Mouse (Mus musculus) embryonic facial prominence, embryonic 13.5 days (tissue): ENCODE measurements at regions not wholly inside any gene's neighbourhood (a gene's known extent, or its start where the extent isn't known, plus 50 kb on each side); places are given as distances from the start of the nearest gene placed in this dataset.

Source experiments
- ATAC-seq: fragments of 200-750 bp; cut with Nextera tagmentation; 2 replicates; pipeline ENCODE4 v1.8.0; 2017; ENCODE audit warnings: low read depth; ENCODE audit not compliant: insufficient number of reproducible peaks, insufficient read depth, low FRiP score, low TSS enrichment
- H3K27ac ChIP-seq: fragments of 300-500 bp; sonication (generic); 2 replicates; pipeline ENCODE4 v1.5.1; 2015; ENCODE audit warnings: moderate library complexity, mild to moderate bottlenecking, inconsistent platforms
- H3K27me3 ChIP-seq: fragments of 300-500 bp; sonication (generic); 2 replicates; pipeline ENCODE4 v1.6.1; 2015; ENCODE audit warnings: mild to moderate bottlenecking, inconsistent platforms
- H3K36me3 ChIP-seq: fragments of 300-500 bp; sonication (generic); 2 replicates; pipeline ENCODE4 v1.6.1; 2015; ENCODE audit warnings: mild to moderate bottlenecking, inconsistent platforms
- H3K4me1 ChIP-seq: fragments of 300-500 bp; sonication (generic); 2 replicates; pipeline ENCODE4 v1.6.1; 2015; ENCODE audit warnings: inconsistent platforms
- H3K4me2 ChIP-seq: fragments of 300-500 bp; sonication (generic); 2 replicates; pipeline ENCODE4 v1.6.1; 2015; ENCODE audit warnings: moderate library complexity, mild to moderate bottlenecking, inconsistent platforms
- H3K4me3 ChIP-seq: fragments of 300-500 bp; sonication (generic); 2 replicates; pipeline ENCODE4 v1.5.1; 2015; ENCODE audit warnings: mild to moderate bottlenecking, inconsistent platforms
- H3K9ac ChIP-seq: fragments of 300-500 bp; sonication (generic); 2 replicates; pipeline ENCODE4 v1.6.1; 2015; ENCODE audit warnings: mild to moderate bottlenecking, inconsistent platforms
- H3K9me3 ChIP-seq: fragments of 300-500 bp; sonication (generic); 2 replicates; pipeline ENCODE4 v1.6.1; 2016; ENCODE audit warnings: inconsistent platforms
- WGBS: fragments of 180-500 bp; shearing (Covaris S2); methylation state at CpG from one replicate; pipeline ENCODE4 v1.1.7; 2015; ENCODE audit warnings: mixed read lengths; 5-methylcytosine and 5-hydroxymethylcytosine counted together

GRCm38 (mm10) chr5:85677872-85678271, 387.5 kb downstream of the Cenpc1 start:
- H3K4me3 ChIP-seq: no peak overlapping the region
- ATAC-seq: no peak
- H3K4me1 ChIP-seq: no peaks in the 10 kb centered on the region
- no peaks in the 10 kb centered on the region for H3K9me3 ChIP-seq
- WGBS: 88% methylated on average over 4 of the region's 4 CpGs
- H3K9ac ChIP-seq: no peak overlapping the region
- H3K27me3 ChIP-seq: no peaks in the 10 kb centered on the region
- no peak overlapping the region for H3K4me2 ChIP-seq
- no peaks in the 10 kb centered on the region for H3K36me3 ChIP-seq
- H3K27ac ChIP-seq: no peak overlapping the region

DNA sequence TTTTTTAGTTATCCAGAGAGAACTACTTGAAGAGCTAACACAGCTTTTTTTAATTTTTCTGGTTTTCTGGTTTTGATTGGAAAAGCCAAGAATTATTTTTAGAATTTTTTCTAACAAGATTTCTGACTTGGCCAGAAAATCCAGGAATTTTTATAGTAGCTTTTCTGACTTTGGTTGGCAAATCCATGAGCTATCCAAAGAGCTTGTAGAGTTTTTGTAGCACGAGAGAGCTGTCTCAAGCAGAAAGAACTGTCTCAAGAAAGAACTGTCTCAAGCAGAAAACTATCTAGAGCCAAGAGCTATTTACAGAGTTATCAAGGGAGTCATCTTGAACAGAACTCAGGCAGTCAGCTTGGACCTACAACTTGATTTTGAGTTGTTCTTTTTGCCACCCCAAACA, 394.3 kb downstream of the Cenpc1 start:
- no peak overlapping the region for H3K27ac ChIP-seq
- H3K4me1 ChIP-seq: no peaks in the 10 kb centered on the region
- no peaks in the 10 kb centered on the region for H3K27me3 ChIP-seq
- ATAC-seq: no peak
- WGBS: 69% methylated on average over 1 of the region's 1 CpGs
- no peaks in the 10 kb centered on the region for H3K36me3 ChIP-seq
- H3K4me3 ChIP-seq: no peak overlapping the region
- no peak overlapping the region for H3K9ac ChIP-seq
- H3K4me2 ChIP-seq: no peak overlapping the region
- H3K9me3 ChIP-seq: no peaks in the 10 kb centered on the region

DNA sequence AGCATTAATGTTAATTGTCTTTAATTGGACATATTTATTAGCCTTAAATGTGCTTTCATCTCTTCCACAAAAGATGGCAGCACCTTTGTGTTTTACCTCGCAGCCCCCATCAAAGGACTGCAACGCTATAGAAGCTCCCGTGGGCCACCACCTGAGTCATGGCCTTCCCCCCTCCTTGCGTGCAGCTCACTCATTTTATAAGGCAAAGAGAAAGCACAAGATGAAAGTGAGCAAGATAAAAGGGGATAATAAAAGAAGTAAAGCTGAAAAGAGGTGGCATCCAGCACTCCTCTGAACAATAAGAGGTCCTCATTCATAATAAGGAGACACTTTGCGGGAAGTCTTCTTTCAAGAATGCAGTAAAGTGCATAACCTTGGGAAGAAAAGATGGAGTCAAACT, 403.9 kb downstream of the Cenpc1 start:
- H3K9ac ChIP-seq: no peak overlapping the region
- no peak for ATAC-seq
- no peaks in the 10 kb centered on the region for H3K27me3 ChIP-seq
- H3K27ac ChIP-seq: no peak overlapping the region
- WGBS: 81% methylated on average over 5 of the region's 5 CpGs
- no peaks in the 10 kb centered on the region for H3K36me3 ChIP-seq
- no peak overlapping the region for H3K4me3 ChIP-seq
- no peaks in the 10 kb centered on the region for H3K9me3 ChIP-seq
- H3K4me2 ChIP-seq: no peak overlapping the region
- no peaks in the 10 kb centered on the region for H3K4me1 ChIP-seq

- H3K4me1 ChIP-seq: no peaks in the 10 kb centered on the region
- no peak overlapping the region for H3K4me3 ChIP-seq
- no peak overlapping the region for H3K4me2 ChIP-seq
- H3K9ac ChIP-seq: no peak overlapping the region
- ATAC-seq: no peak
- 61% methylated on average over 2 of the region's 2 CpGs for WGBS
- no peaks in the 10 kb centered on the region for H3K27me3 ChIP-seq
- H3K36me3 ChIP-seq: no peaks in the 10 kb centered on the region
- no peaks in the 10 kb centered on the region for H3K9me3 ChIP-seq
- no peak overlapping the region for H3K27ac ChIP-seq
Measured at GRCm38 (mm10) chr5:85621078-85621477, 444.3 kb downstream of the Cenpc1 start.

- 57% methylated on average over 3 of the region's 3 CpGs for WGBS
Measured at GRCm38 (mm10) chr5:85614783-85615182, 450.6 kb downstream of the Cenpc1 start.

DNA sequence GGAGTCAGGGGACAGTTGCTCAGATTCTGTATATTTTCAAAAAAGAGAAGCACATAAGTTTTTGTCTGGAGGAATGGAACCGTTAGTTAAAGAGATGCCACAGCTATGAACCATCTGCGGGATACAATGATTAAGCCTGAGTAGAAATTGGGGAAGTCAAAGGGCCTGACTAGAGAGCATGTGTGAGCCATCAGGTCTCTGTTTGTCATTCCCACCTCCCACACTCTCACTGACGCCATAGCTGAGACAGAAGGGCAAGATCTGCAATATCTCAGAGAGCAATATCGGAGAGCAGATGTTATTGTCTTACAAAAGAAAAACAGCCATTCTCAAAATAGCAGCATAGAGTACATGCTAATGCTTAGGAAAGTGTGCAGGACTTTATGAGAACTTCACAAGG, 452.8 kb downstream of the Cenpc1 start:
- Histone ChIP-seq H3K9ac (no peak overlapping the region), H3K4me1 (no peaks in the 10 kb centered on the region), H3K4me3 (no peak overlapping the region), H3K27me3 (no peaks in the 10 kb centered on the region), H3K36me3 (no peaks in the 10 kb centered on the region), H3K27ac (no peak overlapping the region), H3K4me2 (no peak overlapping the region), H3K9me3 (no peaks in the 10 kb centered on the region)
- no peak for ATAC-seq
- WGBS: 81% methylated on average over 4 of the region's 4 CpGs

More at GRCm38 (mm10) chr5:85614783-85615182, 450.6 kb downstream of the Cenpc1 start:
- no peaks in the 10 kb centered on the region for H3K4me1 ChIP-seq
- no peak overlapping the region for H3K4me3 ChIP-seq
- no peaks in the 10 kb centered on the region for H3K9me3 ChIP-seq
- no peak for ATAC-seq
- no peaks in the 10 kb centered on the region for H3K36me3 ChIP-seq
- H3K27me3 ChIP-seq: no peaks in the 10 kb centered on the region
- no peak overlapping the region for H3K9ac ChIP-seq
- H3K27ac ChIP-seq: no peak overlapping the region
- H3K4me2 ChIP-seq: no peak overlapping the region

DNA sequence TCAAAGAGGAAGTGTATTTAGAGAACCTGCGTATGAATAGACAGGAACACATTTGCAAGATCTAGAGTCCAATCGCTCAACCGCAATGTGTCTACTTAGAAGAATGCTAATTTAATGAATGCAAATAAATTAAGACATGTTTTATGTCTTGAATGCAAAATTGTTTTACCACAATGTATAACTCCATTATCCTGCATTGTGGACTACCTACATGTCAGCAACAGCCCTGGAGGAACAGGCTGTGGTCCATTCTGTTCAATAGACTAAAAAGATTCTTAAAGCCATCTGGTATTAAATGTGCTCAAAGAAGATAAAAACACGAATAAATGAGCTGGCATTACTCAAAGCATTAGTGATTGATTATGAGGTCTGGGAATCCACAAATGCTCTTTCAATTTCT, 456.3 kb downstream of the Cenpc1 start:
- no peak overlapping the region for H3K4me2 ChIP-seq
- no peaks in the 10 kb centered on the region for H3K9me3 ChIP-seq
- WGBS: 77% methylated on average over 4 of the region's 4 CpGs
- H3K36me3 ChIP-seq: no peaks in the 10 kb centered on the region
- no peak overlapping the region for H3K27ac ChIP-seq
- no peaks in the 10 kb centered on the region for H3K4me1 ChIP-seq
- no peak for ATAC-seq
- no peak overlapping the region for H3K9ac ChIP-seq
- H3K27me3 ChIP-seq: no peaks in the 10 kb centered on the region
- no peak overlapping the region for H3K4me3 ChIP-seq

DNA sequence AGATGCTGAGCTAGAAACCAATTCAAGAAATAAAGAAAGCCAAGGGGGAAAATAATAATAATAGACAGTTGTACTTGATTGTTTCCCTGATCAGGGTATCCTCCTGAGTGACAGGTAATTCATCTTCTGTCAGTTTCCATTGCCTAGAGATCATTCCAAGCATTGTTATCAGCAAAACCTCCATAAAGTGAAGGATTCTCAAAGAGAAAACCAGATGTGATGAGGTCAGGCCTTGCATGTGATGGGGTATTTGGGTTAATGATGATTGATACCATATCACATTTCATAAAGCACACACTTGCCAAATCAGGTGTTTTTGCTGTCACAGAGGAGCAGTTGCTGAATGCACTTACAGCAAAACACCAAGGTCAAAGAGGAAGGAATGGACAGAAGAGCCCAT, 467.2 kb downstream of the Cenpc1 start:
- Histone ChIP-seq H3K9me3 (no peaks in the 10 kb centered on the region), H3K36me3 (no peaks in the 10 kb centered on the region), H3K4me3 (no peak overlapping the region), H3K4me1 (no peaks in the 10 kb centered on the region), H3K9ac (no peak overlapping the region), H3K27ac (no peak overlapping the region), H3K4me2 (no peak overlapping the region), H3K27me3 (no peaks in the 10 kb centered on the region)
- ATAC-seq: no peak

DNA sequence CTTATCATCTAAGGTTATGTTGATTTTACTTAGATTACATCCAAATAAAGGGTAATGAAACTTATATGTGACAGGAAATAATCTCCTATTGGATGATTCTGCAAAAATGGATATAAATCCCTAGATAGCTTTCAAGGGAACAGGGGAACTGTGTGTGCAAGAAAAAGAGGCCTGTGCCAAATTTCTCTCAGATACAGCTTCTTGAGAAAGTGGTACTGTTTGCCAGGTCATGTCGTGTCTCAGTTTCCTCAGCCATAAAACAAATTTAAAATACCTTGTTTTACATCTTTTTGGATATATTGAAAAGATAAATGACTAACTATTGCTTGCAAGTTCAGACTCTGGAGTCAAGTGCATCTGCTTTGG, 470.3 kb downstream of the Cenpc1 start:
- ATAC-seq: no peak

GRCm38 (mm10) chr5:85594413-85595081, 470.8 kb downstream of the Cenpc1 start:
- Histone ChIP-seq H3K36me3 (no peaks in the 10 kb centered on the region), H3K4me2 (no peak overlapping the region), H3K9me3 (no peaks in the 10 kb centered on the region), H3K27ac (no peak overlapping the region), H3K27me3 (no peaks in the 10 kb centered on the region), H3K9ac (no peak overlapping the region), H3K4me1 (no peaks in the 10 kb centered on the region), H3K4me3 (no peak overlapping the region)
- ATAC-seq: no peak
- 70% methylated on average over 4 of the region's 4 CpGs for WGBS

More for the DNA sequence above, 470.3 kb downstream of the Cenpc1 start:
- H3K36me3 ChIP-seq: no peaks in the 10 kb centered on the region
- H3K27me3 ChIP-seq: no peaks in the 10 kb centered on the region
- WGBS: 55% methylated on average over 1 of the region's 1 CpGs
- H3K9ac ChIP-seq: no peak overlapping the region
- H3K27ac ChIP-seq: no peak overlapping the region
- no peaks in the 10 kb centered on the region for H3K4me1 ChIP-seq
- H3K4me2 ChIP-seq: no peak overlapping the region
- H3K4me3 ChIP-seq: no peak overlapping the region
- no peaks in the 10 kb centered on the region for H3K9me3 ChIP-seq

- 68% methylated on average over 3 of the region's 3 CpGs for WGBS
- no peak overlapping the region for H3K9ac ChIP-seq
- no peak overlapping the region for H3K27ac ChIP-seq
- H3K27me3 ChIP-seq: no peaks in the 10 kb centered on the region
- H3K36me3 ChIP-seq: no peaks in the 10 kb centered on the region
- no peaks in the 10 kb centered on the region for H3K4me1 ChIP-seq
- no peak overlapping the region for H3K4me3 ChIP-seq
- ATAC-seq: no peak
- H3K9me3 ChIP-seq: no peaks in the 10 kb centered on the region
- H3K4me2 ChIP-seq: no peak overlapping the region
Measured at GRCm38 (mm10) chr5:85592236-85592635, 473.1 kb downstream of the Cenpc1 start.

GRCm38 (mm10) chr5:85586727-85587126, 478.7 kb downstream of the Cenpc1 start:
- no peaks in the 10 kb centered on the region for H3K4me1 ChIP-seq
- WGBS: 29% methylated on average over 3 of the region's 3 CpGs
- no peak overlapping the region for H3K4me2 ChIP-seq
- no peak overlapping the region for H3K4me3 ChIP-seq
- no peaks in the 10 kb centered on the region for H3K9me3 ChIP-seq
- ATAC-seq: no peak
- no peak overlapping the region for H3K27ac ChIP-seq
- no peaks in the 10 kb centered on the region for H3K27me3 ChIP-seq
- H3K36me3 ChIP-seq: no peaks in the 10 kb centered on the region
- H3K9ac ChIP-seq: no peak overlapping the region

DNA sequence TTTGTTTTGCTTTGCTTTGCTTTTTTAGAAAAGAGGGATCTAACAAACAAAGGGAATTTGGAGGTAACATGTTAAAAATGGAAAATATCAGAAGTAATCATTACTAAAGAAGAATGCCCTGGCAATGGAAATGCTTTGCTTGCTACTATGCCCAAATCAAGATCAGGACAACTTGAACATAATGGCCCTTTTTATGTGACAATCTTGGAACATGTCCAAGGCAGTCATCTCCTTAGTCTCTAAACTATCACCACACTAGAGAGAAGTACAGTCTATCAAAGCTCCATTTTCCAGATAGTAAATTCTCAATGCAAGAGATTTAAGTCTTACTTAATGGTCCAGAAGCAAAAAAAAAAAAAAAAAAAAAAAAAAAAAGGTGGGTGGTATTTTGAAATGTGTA, 492.9 kb downstream of the Cenpc1 start:
- no peak for ATAC-seq
- H3K9ac ChIP-seq: no peak overlapping the region

More for the DNA sequence above, 492.9 kb downstream of the Cenpc1 start:
- Histone ChIP-seq H3K36me3 (no peaks in the 10 kb centered on the region), H3K27ac (no peak overlapping the region), H3K27me3 (no peaks in the 10 kb centered on the region), H3K9me3 (no peaks in the 10 kb centered on the region), H3K4me2 (no peak overlapping the region), H3K4me1 (no peaks in the 10 kb centered on the region), H3K4me3 (no peak overlapping the region)
